Mouse (Mus musculus) brain, embryonic 14.5 days (tissue): ENCODE measurements at regions not wholly inside any gene's neighbourhood (a gene's known extent, or its start where the extent isn't known, plus 50 kb on each side); places are given as distances from the start of the nearest gene placed in this dataset.

ENCODE experiments used
- CTCF ChIP-seq: fragments of 200-500 bp; IDR thresholded peaks from 2 replicates; pipeline ENCODE4 v1.5.1; 2012; ENCODE audit warnings: inconsistent platforms, mild to moderate bottlenecking, moderate library complexity, borderline replicate concordance; ENCODE audit not compliant: insufficient read depth, insufficient read length; ENCODE audit errors: extremely low read depth
- POLR2A ChIP-seq: fragments of 200-500 bp; IDR thresholded peaks from 2 replicates; pipeline ENCODE4 v1.6.1; 2012; ENCODE audit warnings: mild to moderate bottlenecking, inconsistent platforms, borderline replicate concordance; ENCODE audit not compliant: poor library complexity, insufficient read depth, insufficient read length, severe bottlenecking; ENCODE audit errors: extremely low read depth

GRCm38 (mm10) chr19:32890801-32891200 lies 133.5 kb downstream of the Pten start:
- TF ChIP-seq POLR2A (no peak), CTCF (no peak)
